Mouse (Mus musculus): Measurements from ENCODE around the gene Vdr.
A peak's percentile ranks its signal among the peaks of the same experiment; 100 is the strongest.

The Vdr gene

DNA sequence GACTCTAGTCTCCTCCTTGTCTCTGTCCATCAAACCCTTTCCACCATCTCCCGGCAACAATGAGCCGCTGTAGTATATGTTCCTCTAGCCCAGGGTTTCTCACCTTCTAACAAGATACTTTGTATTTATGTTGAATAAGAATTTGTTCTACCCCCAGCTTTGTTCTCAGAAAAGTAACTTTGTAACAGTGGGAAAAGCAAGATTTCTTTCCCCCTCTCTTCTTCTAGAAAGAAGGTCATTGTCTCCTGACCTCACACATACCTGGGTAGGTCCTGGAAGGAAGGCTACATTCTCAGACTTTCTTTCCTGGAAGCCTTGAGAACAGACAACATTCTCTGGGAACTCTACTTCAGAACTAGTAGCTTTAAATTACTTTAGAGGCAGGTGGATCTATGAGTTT is at the start of gene Vdr:
Gene Vdr (minus strand): TSS at position 101 of the 400 bp plus-strand sequence.
- no peak for DNase-seq

DNA sequence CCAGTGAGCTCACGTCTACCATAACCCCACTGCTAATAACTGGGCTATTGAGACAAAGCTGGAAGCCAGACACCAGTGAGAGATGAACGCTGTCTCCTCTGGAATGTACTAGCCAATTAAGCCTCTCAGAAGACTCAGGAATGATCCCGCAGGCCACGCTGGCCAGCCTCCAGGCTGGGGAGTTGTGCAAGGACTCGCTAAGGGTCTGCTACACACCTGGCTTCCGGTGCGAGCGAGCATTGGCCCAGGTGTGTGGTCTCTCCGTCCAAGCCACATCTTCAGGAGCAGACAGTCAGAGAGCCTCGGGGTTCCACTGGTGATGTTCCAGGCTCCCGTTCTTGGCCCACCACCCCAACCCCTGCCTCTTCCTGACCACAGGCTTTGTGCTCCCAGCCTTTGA is 46.0 kb upstream of the Vdr start:
- no peak for DNase-seq

DNA sequence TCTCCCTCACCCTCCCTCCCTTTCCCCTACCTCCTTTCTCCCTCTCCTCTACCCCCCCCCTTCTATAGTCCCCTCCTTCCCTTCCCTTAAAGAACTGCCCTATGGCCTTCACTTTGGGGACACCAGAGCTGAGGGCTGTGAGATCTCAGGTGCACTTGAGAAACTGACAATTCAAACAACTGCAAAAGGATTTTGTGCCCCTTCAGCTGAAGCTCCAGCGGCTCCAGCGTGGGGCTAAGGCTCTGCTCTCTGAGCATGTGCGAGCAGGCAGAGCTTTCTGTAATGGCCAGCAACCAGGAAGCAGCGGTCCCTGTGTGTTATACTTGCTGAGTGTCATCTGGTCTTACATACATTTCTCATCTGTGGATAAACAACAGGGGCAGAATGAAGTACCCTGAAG is 45.3 kb upstream of the Vdr start:
- no peak for DNase-seq

DNA sequence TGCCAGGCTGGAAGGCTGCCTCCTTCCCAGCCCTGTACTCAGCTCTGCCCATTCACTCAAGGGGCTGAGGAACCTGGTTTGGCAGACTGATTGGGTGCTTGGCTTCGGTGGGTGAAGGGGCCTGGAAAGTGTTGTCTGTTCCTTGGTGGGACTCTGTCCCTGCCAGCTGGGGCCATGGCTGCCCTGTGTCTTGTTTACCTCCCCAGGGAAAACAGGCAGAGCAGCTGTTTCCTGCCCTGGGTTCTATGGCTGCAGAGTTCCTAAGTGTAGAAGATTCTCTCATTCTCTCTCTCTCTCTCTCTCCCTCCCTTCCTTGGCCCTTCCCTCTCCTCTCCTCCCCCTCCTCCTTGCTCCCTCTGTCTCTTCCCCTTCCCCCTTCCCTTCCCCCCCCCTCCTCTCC is 44.9 kb upstream of the Vdr start:
- no peak for DNase-seq

DNA sequence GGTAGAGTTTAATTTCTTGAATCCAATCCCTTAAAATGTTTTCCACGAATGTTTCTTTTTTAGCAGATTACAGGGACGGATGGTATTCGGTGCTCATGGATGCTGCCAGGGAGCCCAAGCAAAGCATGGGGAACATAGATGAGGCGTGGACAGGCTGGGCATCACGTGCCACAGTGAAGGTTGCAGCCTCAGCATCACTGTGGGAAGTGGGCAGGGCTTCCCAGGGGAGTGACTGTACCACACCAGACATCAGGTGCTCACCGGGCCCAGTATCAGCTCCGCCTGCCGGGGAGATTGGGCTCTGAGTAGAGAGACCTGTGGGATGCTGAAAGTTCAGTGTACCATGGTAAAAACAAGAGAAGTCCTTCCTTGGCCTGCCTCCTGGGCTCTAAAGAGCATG is 44.2 kb upstream of the Vdr start:
- no peak for DNase-seq

DNA sequence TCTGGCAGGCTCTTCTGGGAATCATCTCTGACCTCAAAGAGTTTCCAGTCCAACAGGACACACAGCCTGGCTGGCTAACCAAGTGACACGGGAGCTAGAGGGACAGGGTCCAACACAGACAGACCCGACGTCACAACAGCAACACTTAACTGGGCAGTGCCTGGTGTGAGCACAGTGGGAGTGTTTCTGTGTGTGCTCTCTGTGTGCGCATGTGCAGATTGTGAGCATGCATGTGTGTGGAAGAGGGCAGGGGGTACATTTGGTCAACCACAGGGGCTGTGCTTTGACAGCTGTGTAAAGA is 42.4 kb upstream of the Vdr start:
- no peak for DNase-seq

DNA sequence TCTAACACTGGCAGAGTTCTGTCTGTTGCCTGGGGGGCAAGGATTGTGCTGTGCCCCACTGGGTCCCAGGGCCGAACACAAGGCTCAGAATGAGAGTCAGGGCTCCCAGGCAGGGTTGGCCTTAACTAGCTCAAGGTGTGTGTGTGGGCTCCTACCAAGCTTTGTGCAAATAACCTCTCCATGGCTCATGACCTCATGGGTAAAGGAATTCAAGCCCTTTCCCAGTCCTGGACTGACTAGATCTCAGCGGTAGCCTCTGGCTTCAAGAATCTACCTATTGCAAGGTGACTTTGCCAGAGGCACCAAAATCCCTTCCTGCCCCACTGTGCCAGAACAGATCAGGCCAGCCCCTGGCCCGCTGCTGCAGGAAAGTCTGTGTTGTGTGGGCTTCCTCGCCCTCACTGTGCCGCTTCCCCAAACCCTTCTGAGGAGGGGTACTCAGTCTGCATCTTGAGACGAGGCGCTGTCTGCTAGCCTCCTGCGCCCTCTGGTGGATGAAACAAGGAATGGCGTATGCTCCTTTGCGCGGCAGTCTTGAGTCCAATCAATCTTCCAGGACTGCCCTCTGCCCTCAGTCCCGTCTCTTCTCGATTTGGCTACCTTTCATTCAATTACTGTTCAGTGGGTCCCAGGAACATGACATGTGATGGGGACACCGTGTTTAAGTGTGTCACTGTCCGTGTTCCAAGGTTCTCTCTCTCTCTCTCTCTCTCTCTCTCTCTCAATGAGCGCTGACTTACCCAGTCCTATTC is 41.9 kb upstream of the Vdr start:
- DNase-seq, result peak; percentile 45 to 48

DNA sequence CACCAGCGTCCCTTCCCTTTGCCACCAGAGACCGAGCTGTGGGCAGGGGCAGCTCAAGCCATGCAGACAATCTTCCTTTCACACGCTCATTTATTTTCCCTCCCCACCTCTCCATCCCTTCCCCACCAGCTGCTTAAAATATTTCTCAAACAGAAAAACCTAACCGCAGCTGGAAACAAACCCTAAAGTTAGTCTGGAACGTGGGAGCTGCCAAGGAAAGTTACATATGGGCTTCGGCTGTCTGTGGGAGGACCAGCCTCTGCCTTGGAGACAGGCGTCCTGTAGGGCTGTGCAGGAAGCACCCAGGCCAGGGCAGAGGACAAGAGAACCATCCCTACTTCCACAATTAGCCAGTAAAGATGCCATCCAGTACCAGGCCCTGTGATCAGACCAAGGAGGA is 39.8 kb upstream of the Vdr start:
- DNase-seq, result no peak

DNA sequence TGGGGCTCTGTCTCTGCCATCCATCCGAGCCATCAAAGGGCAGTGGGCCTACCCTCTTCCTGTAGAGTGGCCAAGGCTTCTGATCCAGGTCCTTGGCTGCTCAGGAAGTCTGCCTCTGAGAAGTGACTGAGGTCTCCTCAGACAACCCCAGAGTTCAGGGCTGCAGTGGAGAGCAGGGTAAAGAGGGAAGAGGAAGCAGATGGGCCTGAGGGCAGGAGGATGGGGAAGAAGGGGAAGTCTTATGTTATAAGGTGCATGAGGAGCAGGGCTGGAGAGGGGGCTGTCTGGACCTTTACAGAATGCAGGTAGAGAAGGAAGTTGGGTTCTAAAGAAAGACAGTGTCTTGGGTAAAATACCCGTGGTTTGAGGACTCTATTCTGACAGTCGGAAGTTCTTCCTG is 39.3 kb upstream of the Vdr start:
- DNase-seq, result no peak

DNA sequence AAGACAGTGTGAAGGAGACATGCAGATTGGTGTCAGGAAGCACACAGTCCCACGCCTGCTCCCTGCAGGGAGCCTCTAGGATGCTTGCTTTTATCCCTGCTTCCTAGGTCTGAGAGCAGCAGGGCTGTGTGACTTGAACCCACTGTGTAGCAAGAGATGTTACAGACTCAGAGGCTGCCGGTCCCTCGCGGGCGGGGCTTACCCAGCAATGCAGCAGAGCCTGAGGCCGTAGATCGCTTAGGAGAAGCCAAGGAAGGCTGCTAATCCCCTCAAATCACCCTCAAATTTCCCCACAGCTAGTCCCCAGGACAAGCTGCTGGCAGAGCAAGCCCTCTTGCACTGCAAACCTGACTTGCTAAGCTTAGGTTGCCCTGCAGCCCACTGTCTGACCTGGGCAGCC is 38.3 kb upstream of the Vdr start:
- DNase-seq, result no peak

DNA sequence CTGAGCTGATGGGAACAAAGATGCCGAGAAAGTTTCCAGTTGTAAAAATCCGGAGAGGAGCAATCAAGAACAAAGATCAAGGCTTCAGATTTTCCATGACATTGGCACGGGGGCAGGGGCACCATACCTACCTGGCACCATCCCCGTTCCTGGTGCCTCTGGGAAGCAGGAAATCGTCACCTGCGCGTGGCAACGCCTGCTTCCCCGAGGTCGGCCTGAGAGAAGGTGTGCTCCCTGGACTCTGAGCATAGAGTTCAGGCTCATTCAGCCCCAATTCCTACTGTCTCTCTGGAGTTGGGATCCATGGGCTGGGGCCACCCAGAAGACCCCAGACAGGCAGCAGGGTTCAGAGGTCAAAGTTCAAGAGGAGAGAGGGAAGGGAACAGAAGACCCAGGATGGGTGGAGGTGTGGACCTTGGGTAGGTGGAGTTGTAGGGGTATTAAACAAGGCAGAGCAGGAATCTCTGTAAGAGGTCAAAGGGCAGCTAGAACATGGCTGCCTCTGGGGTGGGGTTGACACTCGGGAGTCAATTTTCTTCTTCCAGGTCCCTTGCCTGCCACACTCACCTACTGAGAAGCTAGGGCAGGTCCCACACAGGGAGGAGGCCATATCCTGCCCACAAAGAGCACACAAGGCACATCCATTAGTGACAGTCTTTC is 35.4 kb upstream of the Vdr start:
- DNase-seq, result no peak

DNA sequence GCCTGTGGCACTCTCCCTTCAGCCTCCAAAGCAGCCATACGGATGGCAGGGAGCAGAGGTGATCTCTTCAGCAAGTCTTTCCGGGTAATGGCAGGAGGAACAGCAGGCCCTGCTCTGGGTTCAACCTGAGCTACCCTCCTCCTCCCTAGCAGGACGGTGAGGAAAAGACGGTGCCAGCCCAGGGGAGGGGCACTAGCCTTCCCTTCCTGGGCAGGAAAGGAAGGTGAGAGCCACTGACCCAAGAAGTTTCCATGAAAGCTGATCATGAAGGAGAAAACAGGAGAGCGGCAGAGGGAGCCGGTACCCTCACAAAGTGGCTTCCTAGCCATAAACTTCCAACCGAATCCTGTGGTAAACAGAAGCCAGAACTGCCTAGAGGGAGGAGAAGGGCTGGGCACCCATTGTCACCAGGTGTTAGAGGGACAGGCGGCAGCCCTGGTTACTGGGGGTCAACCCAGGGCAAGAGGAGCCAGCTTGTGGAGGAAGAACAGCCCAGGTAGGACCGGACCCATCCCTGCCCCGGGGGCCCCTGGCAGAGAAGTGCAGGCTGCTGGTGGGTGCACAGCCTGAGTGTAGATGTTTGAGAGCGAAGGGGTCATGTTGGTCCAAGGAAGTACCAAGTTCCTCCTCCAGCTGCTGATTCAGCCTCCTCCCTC is 34.6 kb upstream of the Vdr start:
- DNase-seq, result no peak

DNA sequence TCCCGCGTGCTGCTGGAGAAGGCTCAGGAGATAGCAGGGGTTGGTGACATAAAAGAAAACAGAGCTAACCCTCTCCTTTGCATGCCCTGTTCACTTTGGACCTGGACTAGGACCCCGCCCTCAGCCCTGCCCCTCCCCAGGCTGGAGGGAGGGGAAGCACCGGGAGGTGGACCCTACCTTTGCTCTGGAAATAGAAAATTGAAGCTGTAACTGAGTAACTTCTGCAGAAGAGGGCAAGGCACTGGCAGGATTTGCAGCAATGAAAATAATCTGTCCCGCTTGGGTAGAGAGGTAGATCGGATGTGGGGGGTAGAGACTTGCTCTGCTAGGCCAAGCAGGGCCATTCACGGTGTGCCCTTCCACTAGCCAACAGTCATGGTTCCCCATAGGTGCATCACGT is 32.9 kb upstream of the Vdr start:
- no peak for DNase-seq

DNA sequence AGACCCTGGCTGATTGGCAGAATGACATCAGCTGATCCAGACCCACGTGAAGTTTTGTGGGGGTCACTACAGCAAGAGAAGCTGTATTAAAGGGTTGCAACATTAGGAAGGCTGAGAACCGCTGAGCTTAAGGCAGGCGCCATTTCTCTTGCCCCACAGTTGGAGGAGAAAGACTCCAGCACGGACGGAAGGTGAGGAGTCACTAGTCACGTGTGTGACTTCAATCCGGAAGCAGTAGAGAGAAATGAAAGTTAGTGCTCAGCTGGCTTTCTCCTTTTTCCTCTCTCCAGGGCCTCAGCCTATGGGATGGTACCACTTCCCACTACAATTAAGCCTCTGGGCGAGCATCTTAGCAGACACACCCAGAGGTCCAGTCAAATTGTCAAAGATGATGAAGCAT is 32.1 kb upstream of the Vdr start:
- DNase-seq, result no peak

DNA sequence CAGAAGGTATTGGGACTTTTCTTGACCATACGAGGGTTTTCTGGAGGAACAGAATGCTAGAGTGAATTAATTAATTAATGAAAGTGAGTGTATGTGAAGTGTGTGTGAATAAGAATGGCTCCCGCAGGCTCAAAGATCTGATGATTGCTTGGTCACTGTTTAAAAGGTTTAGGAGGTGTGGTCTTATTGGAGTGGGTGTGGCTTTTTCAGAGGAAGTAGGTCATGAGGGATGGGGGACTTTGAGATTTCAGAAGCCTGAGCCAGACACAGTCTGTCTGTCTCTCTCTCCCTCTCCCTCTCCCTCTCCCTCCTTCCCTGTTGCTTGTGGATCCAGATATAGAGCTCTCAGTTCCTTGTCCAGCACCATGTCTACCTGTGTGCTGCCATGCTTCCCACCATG is 30.9 kb upstream of the Vdr start:
- no peak for DNase-seq

DNA sequence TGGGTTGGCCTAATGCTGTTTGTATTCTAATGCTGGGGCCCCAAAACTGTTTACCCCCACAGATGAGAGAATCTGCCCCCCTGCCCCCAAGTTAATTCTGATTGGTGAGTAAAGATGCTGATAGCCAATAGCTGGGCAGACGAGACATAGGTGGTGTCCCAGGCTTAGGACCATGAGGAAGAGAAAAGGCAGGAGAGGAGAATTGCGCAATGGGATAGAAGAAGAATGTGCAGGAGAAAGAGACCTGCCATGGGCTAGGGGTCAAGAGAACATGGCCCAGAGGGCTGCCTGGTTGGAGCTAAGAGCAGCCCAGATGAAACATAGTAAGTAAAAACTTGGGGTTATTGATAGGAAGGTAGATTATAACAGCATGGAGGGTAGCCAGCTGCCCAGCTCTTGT is 29.7 kb upstream of the Vdr start:
- no peak for DNase-seq

DNA sequence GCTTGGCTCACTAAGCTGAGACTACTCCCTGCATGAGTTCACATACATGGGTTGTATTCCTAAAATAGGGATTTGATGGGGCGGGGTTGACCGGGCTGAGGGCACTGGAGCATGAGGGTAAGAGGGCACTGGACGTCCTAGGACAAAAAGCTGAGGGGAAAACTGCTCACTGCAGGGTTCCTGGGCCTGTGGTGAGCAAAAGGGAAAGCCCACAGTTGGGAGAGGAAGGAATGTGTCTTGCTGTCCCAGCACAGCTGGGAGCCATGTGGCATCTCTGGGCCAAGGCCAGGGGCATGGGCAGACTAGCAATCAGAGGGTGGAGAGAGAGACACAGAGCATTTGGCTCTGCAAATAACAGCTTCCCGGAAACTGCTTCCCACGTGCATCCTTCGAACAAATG is 28.1 kb upstream of the Vdr start:
- DNase-seq, result no peak

DNA sequence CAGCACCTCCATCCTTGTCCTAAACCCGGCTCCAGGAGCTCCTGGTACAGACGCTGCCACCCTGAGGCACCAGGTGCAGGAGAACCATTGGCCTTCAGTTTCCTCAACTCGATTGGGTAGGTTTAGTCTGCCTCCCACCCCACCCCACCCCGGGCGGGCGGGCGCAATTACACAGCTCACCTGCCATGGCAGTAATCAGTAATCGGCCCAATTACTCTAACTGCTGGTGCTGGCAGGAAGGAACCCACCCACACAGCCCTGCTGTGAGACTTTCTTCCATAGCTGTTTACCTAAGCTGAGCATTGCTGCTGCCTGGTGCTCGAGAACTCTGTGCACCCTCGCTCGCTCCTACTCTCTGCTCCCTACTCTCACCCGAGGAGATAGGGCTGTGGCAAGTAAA is 22.0 kb upstream of the Vdr start:
- DNase-seq, result no peak

DNA sequence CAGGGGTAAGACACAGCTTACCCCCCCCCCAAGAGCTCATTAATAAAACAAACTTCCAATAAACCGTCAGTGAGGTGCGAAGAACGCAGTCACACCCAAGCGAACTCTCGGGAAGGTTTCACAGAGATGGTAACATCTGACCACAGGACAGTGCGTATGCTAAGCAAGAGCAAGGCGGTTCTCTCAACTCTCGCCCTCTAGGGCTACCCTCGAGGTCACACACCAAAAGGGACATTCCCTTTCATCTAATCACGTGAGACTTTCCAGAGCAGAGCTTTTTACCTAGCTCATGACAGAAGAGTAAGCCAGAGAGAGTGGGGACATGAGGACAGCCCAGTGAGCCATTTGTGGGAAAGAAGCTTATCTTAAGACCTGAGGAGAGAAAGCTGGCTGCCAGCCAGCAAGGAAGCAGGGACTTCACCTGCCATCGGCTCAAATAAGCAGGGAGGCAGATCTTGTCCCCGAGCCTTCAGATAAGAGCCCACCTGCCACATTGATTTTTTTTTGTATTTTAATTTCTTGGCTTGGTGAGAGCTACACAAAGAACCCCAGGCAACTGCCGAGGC is 18.9 kb upstream of the Vdr start:
- DNase-seq, result no peak

DNA sequence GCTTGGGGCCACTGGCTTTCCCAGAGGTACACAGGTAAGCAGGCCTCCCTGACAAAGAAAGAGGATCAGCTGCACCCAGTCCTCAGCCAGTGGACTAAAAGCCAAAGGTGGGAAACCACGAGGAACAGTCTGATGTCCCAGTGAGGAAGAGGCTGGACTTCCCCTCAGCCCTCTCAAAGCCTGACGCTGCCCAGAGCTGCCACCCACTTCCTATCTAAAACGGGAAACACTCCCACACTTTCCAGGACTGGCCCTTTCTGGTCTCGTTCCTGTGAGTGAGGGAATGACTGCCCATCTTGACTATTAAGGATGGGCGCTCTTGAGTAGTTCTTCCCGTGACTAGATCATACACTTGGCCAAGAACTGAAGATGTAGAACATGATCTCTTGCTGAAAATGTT is 17.4 kb upstream of the Vdr start:
- DNase-seq, result no peak

DNA sequence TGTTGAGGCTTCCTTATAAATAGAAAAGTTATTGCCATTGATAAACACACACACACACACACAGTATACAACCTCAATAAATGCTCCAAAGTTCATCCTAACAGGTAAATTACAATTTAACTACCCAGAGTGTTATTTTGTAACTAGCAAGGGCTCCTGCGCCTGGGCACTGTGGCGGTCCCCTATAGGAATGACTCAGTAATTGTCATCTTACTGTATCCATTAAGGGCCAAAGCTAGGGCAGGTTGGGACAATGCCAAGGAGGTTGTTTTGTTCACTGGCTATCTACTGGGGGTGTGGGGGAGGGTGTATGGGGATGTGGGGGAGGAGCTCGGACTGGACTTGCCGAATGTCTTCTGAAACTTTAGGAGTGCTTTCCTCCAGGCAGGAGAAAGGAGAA is 16.6 kb upstream of the Vdr start:
- no peak for DNase-seq

DNA sequence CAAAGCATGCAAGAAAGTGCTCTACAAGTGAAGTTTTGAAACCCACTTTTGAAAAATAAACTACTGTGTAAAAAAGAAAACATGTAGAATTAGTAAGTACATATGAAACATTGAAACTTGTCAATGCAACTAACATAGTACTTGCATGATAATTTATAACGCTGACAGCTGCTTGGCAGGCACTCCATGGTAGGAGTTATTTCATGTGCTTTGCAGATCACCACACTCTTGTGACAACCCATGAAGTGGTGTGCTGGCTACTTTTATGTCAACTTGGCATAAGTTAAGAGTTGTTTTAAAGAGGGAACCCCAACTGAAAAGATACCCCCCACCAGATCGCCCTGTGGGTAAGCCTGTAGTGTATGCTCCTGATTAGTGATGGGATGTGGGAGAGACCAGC is 12.0 kb upstream of the Vdr start:
- no peak for DNase-seq

DNA sequence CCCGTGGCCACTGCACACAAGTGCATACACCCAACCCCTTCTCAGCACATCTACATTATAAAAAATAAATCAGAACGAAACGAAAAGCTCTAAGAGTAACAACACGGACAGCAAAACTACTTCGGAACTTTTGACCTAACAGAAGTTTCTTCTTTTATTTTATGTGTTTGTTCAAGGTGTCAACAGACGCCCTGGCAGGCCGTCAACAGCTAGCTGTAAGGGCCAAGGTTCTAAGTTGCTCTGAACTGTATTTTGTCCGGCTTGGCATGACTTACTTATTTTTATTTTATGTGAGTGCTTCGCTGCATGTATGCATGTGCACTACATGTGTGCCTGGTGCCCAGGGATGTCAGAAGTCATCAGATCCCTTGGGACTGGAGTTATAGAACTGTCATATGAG is 11.4 kb upstream of the Vdr start:
- DNase-seq, result no peak

DNA sequence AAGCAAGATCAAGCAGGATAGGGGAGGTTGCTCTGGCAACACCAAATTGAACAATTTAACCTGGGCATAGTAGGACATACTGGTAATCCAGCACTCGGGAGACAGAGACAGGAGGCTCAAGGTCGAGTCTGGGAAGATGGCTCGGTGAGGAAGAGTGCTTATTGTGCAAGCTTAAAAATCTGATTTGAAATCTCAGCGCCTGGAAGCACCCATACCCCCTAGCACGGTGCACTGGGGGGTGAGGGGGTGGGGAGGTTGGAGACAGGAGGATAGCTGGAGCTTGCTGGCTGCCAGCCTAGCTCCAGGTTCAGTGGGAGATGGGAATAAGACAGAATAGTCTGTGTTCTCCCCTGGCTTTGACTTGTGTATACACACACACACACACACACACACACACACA is 9.9 kb upstream of the Vdr start:
- DNase-seq, result no peak

Data from lung, adult 18-20 months (tissue).